Mouse (Mus musculus): ENCODE results near the gene Tgfa. TPM values are rescaled to one million over a fixed set of nuclear protein-coding genes. Genes with fewer than 3 reads are reported as not detected.
A peak's percentile ranks its signal among the peaks of the same experiment; 100 is the strongest.

Tgfa gene
- polyA plus RNA-seq (2012; rRNA removed) (2.7 and 3.8 TPM in 2 replicates), polyA plus RNA-seq (2014; fragmentation: Nextera tagmentation; extraction: Ambion mirVana) (3.1 and 3.3 TPM in 2 replicates)

- Histone ChIP-seq H3K36me3 (ENCODE audit: control insufficient read depth, insufficient read depth, low read length) (no peaks in the 10 kb centered on the region), H3K4me3 (replicated peaks; ENCODE audit: low read length) (peak within 1 kb of the TSS; percentile 67), H3K9ac (ENCODE audit: low read depth, low read length, severe bottlenecking) (peak within 1 kb of the TSS; percentile 57), H3K4me2 (replicated peaks; ENCODE audit: low read depth, low read length, severe bottlenecking) (peak within 1 kb of the TSS; percentile 98), H3K27ac (replicated peaks; ENCODE audit: low read depth, low read length) (no peak within 1 kb of the TSS), H3K4me1 (ENCODE audit: control insufficient read depth, insufficient read depth, low read length) (peaks cover 15% of the 10 kb centered on the region), H3K27me3 (ENCODE audit: control insufficient read depth, insufficient read depth, low read length) (peaks cover 27% of the 10 kb centered on the region), H3K9me3 (ENCODE audit: control insufficient read depth, low read length) (no peaks in the 10 kb centered on the region)
- no peak for DNase-seq (ENCODE audit: low spot score)
- ATAC-seq (ENCODE audit: low FRiP score, low read depth): peak; percentile 64
- WGBS: under 1% methylated on average over 81 of the region's 97 CpGs
- no peak for TF ChIP-seq POLR2A (IDR thresholded peaks at IDR 0.05; ENCODE audit: borderline replicate concordance, extremely low read depth, insufficient read depth, insufficient read length)
Observed at GRCm38 (mm10) chr6:86194941-86195932, at the start of gene Tgfa. Gene Tgfa, plus strand, starts transcription at chr6:86195223.

GRCm38 (mm10) chr6:86148518-86148917, 46.5 kb upstream of the Tgfa start:
- Histone ChIP-seq H3K9ac (ENCODE audit: low read depth, low read length, severe bottlenecking) (no peak overlapping the region), H3K27ac (replicated peaks; ENCODE audit: low read depth, low read length) (no peak overlapping the region), H3K9me3 (ENCODE audit: control insufficient read depth, low read length) (no peaks in the 10 kb centered on the region), H3K36me3 (ENCODE audit: control insufficient read depth, insufficient read depth, low read length) (no peaks in the 10 kb centered on the region), H3K4me2 (replicated peaks; ENCODE audit: low read depth, low read length, severe bottlenecking) (no peak overlapping the region), H3K4me1 (ENCODE audit: control insufficient read depth, insufficient read depth, low read length) (no peaks in the 10 kb centered on the region), H3K27me3 (ENCODE audit: control insufficient read depth, insufficient read depth, low read length) (no peaks in the 10 kb centered on the region), H3K4me3 (replicated peaks; ENCODE audit: low read length) (no peak overlapping the region)
- no peak for ATAC-seq (ENCODE audit: low FRiP score, low read depth)
- no peak for DNase-seq (ENCODE audit: low spot score)
- 39% methylated on average over 4 of the region's 4 CpGs for WGBS
- no peak for TF ChIP-seq POLR2A (IDR thresholded peaks at IDR 0.05; ENCODE audit: borderline replicate concordance, extremely low read depth, insufficient read depth, insufficient read length)

GRCm38 (mm10) chr6:86149001-86149400, 46.0 kb upstream of the Tgfa start:
- Histone ChIP-seq H3K36me3 (ENCODE audit: control insufficient read depth, insufficient read depth, low read length) (no peaks in the 10 kb centered on the region), H3K9me3 (ENCODE audit: control insufficient read depth, low read length) (no peaks in the 10 kb centered on the region), H3K9ac (ENCODE audit: low read depth, low read length, severe bottlenecking) (no peak overlapping the region), H3K27ac (replicated peaks; ENCODE audit: low read depth, low read length) (no peak overlapping the region), H3K4me1 (ENCODE audit: control insufficient read depth, insufficient read depth, low read length) (no peaks in the 10 kb centered on the region), H3K4me2 (replicated peaks; ENCODE audit: low read depth, low read length, severe bottlenecking) (no peak overlapping the region), H3K4me3 (replicated peaks; ENCODE audit: low read length) (no peak overlapping the region), H3K27me3 (ENCODE audit: control insufficient read depth, insufficient read depth, low read length) (no peaks in the 10 kb centered on the region)
- ATAC-seq (ENCODE audit: low FRiP score, low read depth) (no peak), DNase-seq (ENCODE audit: low spot score) (no peak)
- 44% methylated on average over 4 of the region's 4 CpGs for WGBS
- TF ChIP-seq POLR2A (IDR thresholded peaks at IDR 0.05; ENCODE audit: borderline replicate concordance, extremely low read depth, insufficient read depth, insufficient read length): no peak

GRCm38 (mm10) chr6:86152676-86153075, 42.3 kb upstream of the Tgfa start:
- ATAC-seq (ENCODE audit: low FRiP score, low read depth) (no peak), DNase-seq (ENCODE audit: low spot score) (no peak)
- no peak overlapping the region for H3K9ac ChIP-seq (ENCODE audit: low read depth, low read length, severe bottlenecking)
- no peaks in the 10 kb centered on the region for H3K36me3 ChIP-seq (ENCODE audit: control insufficient read depth, insufficient read depth, low read length)
- 94% methylated on average over 7 of the region's 7 CpGs for WGBS
- no peaks in the 10 kb centered on the region for H3K27me3 ChIP-seq (ENCODE audit: control insufficient read depth, insufficient read depth, low read length)
- no peak overlapping the region for H3K27ac ChIP-seq (replicated peaks; ENCODE audit: low read depth, low read length)
- no peak overlapping the region for H3K4me3 ChIP-seq (replicated peaks; ENCODE audit: low read length)
- H3K4me1 ChIP-seq (ENCODE audit: control insufficient read depth, insufficient read depth, low read length): peaks cover 7% of the 10 kb centered on the region; the same call in 1 of the 2 replicates
- no peaks in the 10 kb centered on the region for H3K9me3 ChIP-seq (ENCODE audit: control insufficient read depth, low read length)
- no peak overlapping the region for H3K4me2 ChIP-seq (replicated peaks; ENCODE audit: low read depth, low read length, severe bottlenecking)
- no peak for TF ChIP-seq POLR2A (IDR thresholded peaks at IDR 0.05; ENCODE audit: borderline replicate concordance, extremely low read depth, insufficient read depth, insufficient read length)

GRCm38 (mm10) chr6:86153436-86153990, 41.5 kb upstream of the Tgfa start:
- no peak overlapping the region for H3K9ac ChIP-seq (ENCODE audit: low read depth, low read length, severe bottlenecking)
- no peak overlapping the region for H3K27ac ChIP-seq (replicated peaks; ENCODE audit: low read depth, low read length)
- no peak for ATAC-seq (ENCODE audit: low FRiP score, low read depth)
- no peaks in the 10 kb centered on the region for H3K27me3 ChIP-seq (ENCODE audit: control insufficient read depth, insufficient read depth, low read length)
- peak; percentile 4 for DNase-seq (ENCODE audit: low spot score)
- no peaks in the 10 kb centered on the region for H3K9me3 ChIP-seq (ENCODE audit: control insufficient read depth, low read length)
- H3K36me3 ChIP-seq (ENCODE audit: control insufficient read depth, insufficient read depth, low read length): no peaks in the 10 kb centered on the region
- no peak overlapping the region for H3K4me3 ChIP-seq (replicated peaks; ENCODE audit: low read length)
- WGBS: 76% methylated on average over 8 of the region's 8 CpGs
- H3K4me1 ChIP-seq (ENCODE audit: control insufficient read depth, insufficient read depth, low read length): peaks cover 7% of the 10 kb centered on the region; the same call in 1 of the 2 replicates
- no peak for TF ChIP-seq POLR2A (IDR thresholded peaks at IDR 0.05; ENCODE audit: borderline replicate concordance, extremely low read depth, insufficient read depth, insufficient read length)
- no peak overlapping the region for H3K4me2 ChIP-seq (replicated peaks; ENCODE audit: low read depth, low read length, severe bottlenecking)

Measured in limb, embryonic 14.5 days (tissue).